Mouse (Mus musculus) urinary bladder, postnatal 10 days (tissue): ENCODE data around the gene Was.
A peak's percentile ranks its signal among the peaks of the same experiment; 100 is the strongest.
"Not testable (repeated sequence)": the region's sequence is repeated elsewhere in the genome, so short reads cannot be mapped to it uniquely, and the experiment has no call there.

Experiments
- DNase-seq: peaks from one replicate; pipeline ENCODE4 v3.0.0; 2022; ENCODE audit warnings: low spot score

The Was gene

DNA sequence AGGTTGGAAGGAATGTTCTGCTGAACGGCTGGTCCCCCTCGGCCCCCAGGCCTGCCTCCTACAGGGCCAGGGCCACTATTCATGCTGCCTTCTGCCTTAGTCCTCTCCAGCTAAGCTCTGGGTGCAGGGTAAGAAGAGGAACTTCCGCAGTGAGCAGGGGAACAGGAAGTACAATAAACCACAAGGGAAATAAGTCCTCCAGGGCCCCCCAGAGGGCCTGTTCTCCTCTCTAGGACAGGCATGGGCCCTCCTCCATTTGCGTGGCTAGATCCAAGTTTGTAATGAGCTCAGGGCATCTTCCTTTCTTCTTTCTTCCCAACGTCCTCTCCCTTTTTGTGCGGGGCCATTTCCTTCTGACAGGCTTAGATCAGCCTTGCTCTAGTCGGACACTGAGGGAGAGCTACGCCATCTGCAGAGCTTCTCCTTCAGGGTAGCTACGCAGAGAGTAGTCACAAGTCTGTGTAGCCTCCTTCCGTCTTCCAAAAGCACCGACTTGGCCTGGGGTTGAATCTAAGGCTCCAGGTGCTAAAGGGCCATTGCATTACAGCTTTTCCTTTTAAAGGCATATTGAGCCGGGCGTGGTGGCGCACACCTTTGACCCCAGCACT, at the start of gene Was:
Was (minus strand) TSS at position 153 of the 608 bp plus-strand sequence.
- DNase-seq = no peak

- no peak for DNase-seq
Observed at GRCm38 (mm10) chrX:8139480-8139879, 49.2 kb upstream of the Was start.

DNA sequence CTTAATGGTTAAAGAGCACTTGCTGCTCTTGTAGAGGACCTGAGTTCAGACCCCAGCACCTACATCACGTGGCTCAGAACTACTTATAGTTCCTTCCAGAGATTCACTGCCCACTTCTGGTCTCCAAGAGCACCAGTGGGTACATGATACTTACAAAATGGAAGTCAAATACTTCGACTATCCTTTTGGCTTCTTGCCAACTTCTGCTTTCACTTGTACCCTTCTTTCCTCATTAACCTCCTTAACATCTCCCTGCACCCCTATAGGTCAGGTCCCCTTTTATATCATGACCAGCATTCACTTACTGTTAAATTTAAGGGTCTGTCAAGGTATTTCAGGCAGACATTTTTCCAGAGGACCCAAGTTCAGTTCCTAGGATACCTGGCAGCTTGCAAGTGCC, 45.6 kb upstream of the Was start:
- DNase-seq = no peak

- peak; percentile 39 for DNase-seq
Observed at GRCm38 (mm10) chrX:8132017-8132976, 42.0 kb upstream of the Was start, which contains the start of gene Wdr13. Wdr13 (minus strand) TSS chrX:8132892.

DNA sequence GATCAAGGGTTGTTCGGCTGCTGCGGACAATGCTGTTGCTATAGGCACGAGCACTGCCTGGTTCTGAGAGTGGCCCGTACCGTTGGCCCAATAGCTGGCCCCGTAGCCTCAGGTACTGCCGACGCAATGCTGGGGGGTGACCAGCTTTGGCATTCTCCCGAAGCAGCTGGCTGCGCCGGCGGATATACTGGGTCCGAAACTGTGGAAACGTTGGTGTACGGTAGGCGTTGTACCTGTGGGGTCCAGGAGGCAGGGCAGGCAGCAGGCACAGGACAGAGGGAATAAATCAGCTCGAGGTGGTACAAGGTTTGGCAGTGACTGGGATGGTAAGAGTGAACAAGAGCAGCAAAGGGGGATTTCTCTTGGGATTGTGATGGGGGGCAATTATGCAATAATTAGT, 41.1 kb upstream of the Was start:
- DNase-seq = no peak

- no peak for DNase-seq
Observed at GRCm38 (mm10) chrX:8125235-8125634, 34.9 kb upstream of the Was start.

DNA sequence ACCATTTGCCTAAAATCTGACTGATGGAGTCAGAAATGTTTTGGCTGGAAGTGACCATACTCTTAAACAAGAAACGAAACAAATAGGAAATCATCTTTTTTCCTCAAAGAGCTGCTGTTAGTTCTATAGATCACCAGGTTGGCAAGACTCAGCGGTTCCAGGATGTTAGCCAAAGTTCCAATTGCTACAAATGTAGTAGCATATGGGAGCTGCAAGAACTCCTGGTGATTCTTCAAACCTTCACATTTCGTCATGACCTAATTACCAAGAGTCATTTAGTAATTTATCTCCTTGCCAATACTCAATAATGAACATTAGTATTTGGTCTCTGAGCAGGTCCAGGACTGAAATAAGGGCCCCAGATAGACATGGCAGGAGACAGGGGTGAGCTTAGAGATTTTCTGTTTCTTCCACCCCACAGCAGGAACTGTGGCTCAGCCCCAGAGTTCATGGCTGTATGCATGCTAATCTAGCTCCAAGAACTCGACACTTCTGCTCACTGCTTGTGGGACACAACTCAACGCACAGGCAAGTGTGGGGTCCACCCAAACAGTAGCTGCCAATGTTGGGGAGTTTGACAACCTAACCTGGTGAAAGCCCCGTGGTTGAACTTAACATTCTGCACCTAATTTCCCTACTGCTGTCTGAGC, 33.6 kb upstream of the Was start:
- no peak for DNase-seq

- DNase-seq = no peak
Observed at GRCm38 (mm10) chrX:8117264-8117663, 27.0 kb upstream of the Was start.

- DNase-seq = no peak
Observed at GRCm38 (mm10) chrX:8115275-8115674, 25.0 kb upstream of the Was start.

- DNase-seq = no peak
Observed at GRCm38 (mm10) chrX:8105019-8105418, 14.7 kb upstream of the Was start.

- DNase-seq = no peak
Observed at GRCm38 (mm10) chrX:8102213-8102668, 11.9 kb upstream of the Was start.

DNA sequence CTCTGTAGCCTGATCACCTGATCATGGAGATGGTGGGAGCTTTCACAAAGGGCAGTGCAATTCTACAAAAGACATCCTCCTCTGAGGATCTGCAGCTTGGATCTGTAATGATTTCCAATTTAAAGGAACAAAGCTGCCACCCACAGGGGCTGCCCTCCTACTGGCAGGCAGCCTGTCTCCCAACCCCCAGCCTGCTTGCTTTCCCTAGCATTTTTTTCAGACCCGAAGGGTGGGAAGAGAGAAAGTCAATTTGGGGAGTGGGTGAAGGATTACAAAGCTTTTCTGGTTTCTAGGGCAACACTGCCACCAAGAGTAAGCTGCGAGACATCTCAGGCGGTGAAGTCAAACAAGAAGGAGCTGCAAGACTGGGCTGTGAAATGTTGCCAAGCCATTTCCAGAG, 10.7 kb upstream of the Was start:
- DNase-seq = no peak

DNA sequence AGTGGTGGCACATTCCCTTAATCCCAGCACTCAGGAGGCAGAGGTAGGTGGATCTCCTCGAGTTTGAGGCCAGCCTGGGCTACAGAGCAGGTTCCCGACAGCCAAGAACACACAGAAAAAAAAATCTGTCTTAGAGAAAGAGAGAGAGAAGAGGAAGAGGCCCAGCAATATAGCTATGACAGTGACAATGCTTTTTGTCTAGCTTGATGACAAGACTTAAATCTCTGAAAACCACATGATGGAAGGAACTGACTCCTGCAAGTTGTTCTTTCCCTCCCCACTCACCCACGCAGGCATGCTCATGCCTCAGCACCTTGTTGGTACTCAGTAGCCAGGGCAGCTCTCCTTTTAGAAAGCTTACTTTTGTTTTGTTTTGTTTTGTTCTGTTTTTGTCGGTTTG, 9.1 kb upstream of the Was start:
- no peak for DNase-seq

DNA sequence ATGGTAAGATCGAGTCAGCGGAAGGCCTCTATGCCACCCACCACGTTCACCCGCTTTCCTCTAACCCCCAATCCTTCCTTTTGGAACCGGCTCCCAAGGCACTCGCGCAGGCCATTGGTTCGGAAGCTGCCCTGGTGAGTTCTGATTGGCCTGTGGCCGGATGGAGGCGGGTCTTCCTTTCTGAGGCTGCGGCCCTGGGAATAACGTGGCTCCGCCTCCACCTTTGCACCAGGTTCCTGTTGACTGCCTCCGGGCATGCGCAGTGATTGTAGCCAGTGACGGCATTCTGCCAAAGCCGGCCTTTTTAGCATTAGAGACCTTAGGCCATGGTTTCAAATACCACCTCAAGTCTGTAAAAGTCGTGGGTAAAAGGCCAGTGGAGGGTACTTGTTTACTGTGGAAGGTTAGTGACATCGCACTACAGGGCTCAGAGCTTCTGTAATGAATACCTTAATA, 6.5 kb upstream of the Was start:
- DNase-seq = peak; percentile 65

DNA sequence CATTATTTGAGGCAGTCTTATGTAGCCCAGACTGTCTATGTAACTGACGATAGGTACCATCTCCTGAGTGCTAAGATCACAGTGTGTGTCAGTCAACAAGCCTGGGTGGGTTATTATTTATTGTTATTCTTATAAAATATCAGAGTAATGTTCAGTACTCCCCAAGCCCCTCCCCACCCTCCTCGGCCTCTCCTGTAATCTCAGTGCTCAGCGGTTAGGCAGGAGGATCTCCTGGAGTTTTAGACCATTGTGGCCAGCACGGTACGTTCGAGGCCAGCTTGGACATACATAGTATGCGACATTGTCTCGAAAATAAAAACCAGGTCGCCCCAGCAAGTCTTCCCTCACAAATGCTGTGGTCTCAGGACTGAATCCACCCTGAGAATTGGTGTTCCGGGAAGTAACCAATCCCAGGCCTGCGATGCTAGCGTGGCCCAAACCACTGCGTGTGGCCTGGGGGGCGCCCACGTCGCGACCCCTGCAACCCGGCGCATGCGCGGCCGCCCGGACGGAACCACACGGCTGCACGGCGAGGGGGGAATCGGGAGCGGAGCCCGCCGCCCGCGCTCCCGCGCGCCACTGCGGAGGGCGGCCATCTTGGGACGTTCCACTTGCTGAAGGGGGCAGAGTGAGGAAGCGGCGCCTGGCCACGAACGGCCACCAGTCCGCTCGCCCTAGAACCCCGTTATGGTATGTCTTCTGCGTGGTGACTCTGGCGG, 5.9 kb upstream of the Was start:
- DNase-seq = not testable (repeated sequence)

GRCm38 (mm10) chrX:8095546-8095945, 5.2 kb upstream of the Was start:
- no peak for DNase-seq

- not testable (repeated sequence) for DNase-seq
Observed at GRCm38 (mm10) chrX:8090954-8091347, 653 bp upstream of the Was start.

GRCm38 (mm10) chrX:8089746-8090145, 552 bp downstream of the Was start:
- DNase-seq = no peak

DNA sequence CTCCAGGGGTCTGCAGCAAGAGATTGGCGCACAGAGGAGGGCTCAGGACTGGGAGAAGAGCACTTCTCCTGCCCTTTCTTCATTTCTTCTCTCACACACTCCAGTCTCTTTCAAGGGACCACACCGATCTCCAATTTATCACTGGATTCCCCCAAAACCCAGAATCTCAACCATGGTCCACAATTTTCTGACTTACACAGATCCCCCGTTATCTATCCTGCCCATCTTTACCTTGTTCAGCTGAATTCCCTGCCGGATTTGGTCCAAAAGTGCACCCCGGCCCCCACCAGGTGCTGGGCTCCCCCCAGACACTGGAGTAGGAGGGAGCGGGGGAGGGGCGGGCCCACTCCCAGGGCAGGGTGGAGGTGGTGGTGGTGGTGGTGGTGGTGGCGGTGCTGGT, 4.7 kb downstream of the Was start:
- no peak for DNase-seq

DNA sequence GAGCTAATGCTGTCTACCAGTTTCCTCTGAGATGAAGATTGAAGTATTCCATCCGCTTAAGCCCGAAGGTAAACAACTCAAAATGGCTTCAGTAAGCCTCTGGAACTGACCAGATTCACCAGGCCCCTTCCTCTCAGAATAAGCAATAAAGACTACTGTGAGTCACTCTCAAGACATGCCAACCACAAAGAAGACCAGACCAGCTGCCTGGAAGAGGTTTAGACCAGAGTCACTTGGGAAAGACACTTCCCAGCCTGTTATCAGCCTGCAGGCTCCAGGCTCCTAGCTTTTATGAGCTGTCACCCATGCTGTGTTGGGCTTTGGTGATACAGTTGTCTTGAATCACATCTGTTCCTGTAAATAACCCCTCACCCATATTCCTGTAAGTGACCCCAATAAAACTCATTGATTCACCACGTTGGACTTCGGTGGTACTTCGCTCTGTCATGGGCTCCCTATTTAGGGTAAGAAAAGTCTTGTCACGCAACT, 5.5 kb downstream of the Was start:
- DNase-seq = no peak

GRCm38 (mm10) chrX:8075104-8075503, 15.2 kb downstream of the Was start:
- no peak for DNase-seq
